Mouse (Mus musculus): ENCODE measurements around the gene Gbx2.

GRCm38 (mm10) chr1:89938884-89939595, 8.1 kb upstream of the Gbx2 start:
- TF ChIP-seq CTCF (conservative IDR thresholded peaks at IDR 0.05; ENCODE audit: low read length) (peak; percentile 95), POU5F1 (IDR thresholded peaks at IDR 0.05; ENCODE audit: borderline replicate concordance, low read length) (no peak)

Measured in E14TG2a.4 (cell line).